Mouse (Mus musculus): Measurements from ENCODE around the gene Prtg.

DNA sequence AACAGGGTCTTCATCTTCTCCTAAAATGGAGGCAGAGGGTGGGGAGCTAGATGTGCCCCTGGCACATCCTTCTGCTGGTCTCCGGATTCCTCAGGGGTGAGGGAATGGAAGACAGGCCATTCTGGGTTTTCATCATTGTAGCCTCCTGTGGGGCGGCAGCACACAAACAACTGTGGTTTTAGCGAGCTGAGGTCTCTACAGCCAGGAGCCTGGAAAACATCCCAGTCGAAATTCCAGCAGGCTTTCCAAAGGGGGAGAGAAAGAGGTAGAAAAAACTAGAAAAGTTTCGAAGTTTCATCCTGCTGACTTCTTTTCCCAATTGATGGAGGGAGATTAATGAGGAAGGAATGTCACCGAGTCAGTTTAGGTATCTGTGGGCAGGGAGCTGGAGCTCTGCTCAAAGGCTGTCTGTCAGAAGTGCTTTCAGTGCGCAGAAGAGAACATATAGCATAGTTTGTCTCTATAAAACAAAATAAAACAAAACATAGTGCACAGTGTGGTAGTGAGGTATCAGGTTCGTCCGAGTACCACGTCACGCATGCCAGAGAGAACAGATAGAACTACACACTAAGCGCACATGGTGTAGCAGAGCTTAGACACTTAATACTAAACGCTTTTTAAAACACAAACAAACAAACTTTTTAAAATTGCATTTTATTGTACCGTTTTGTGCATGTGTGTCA lies 16.0 kb upstream of the Prtg start:
- no peak for TF ChIP-seq POLR2A (IDR thresholded peaks at IDR 0.05; ENCODE audit: borderline replicate concordance, low read depth, low read length)
- no peak for TF ChIP-seq CTCF (IDR thresholded peaks at IDR 0.05; ENCODE audit: low read depth, low read length)
